Mouse (Mus musculus) ES-E14 (cell line): ENCODE measurements around the gene Evx2. TPM values are rescaled to one million over a fixed set of nuclear protein-coding genes. Genes with fewer than 3 reads are reported as not detected.

Source experiments
- DNase-seq: peaks from one replicate; pipeline ENCODE4 v3.0.0-alpha.2; 2013; ENCODE audit warnings: low read depth, low spot score
- H3K27ac ChIP-seq: 2 replicates; pipeline ENCODE4 v1.5.1; 2012; ENCODE audit warnings: low read depth, mild to moderate bottlenecking, low read length, moderate library complexity, mixed read lengths; ENCODE audit not compliant: poor library complexity, insufficient read depth, severe bottlenecking
- H3K36me3 ChIP-seq: 2 replicates; pipeline ENCODE4 v1.6.1; 2012; ENCODE audit warnings: mild to moderate bottlenecking, low read length, moderate library complexity, mixed read lengths; ENCODE audit not compliant: control insufficient read depth, poor library complexity, insufficient read depth, severe bottlenecking
- H3K4me1 ChIP-seq, 2 experiments: fragments of 150-350 bp in 1 of 2; sonication (generic) in 1 of 2; 2 replicates each; pipeline ENCODE4 v1.6.1; 2012; ENCODE audit warnings: low read length in 2 of 2, mild to moderate bottlenecking in 1 of 2, mixed read lengths in 1 of 2; ENCODE audit not compliant: control insufficient read depth in 2 of 2, insufficient read depth in 2 of 2, poor library complexity in 1 of 2
- H3K4me3 ChIP-seq, 2 experiments: fragments of 150-350 bp in 1 of 2; sonication (generic) in 1 of 2; 2 replicates each; pipeline ENCODE4 v1.5.1; 2012; ENCODE audit warnings: low read length in 2 of 2, low read depth in 1 of 2, mild to moderate bottlenecking in 1 of 2, mixed read lengths in 1 of 2; ENCODE audit not compliant: insufficient read depth in 1 of 2, poor library complexity in 1 of 2, severe bottlenecking in 1 of 2
- H3K9ac ChIP-seq: 2 replicates; pipeline ENCODE4 v1.6.1; 2012; ENCODE audit warnings: low read depth, mild to moderate bottlenecking, low read length, mixed read lengths; ENCODE audit not compliant: poor library complexity, insufficient read depth, severe bottlenecking
- H3K9me3 ChIP-seq: fragments of 150-350 bp; sonication (generic); 2 replicates; pipeline ENCODE4 v1.6.1; 2012; ENCODE audit warnings: low read depth, mild to moderate bottlenecking, low read length; ENCODE audit not compliant: control insufficient read depth, insufficient read depth
- CHD2 ChIP-seq: IDR thresholded peaks from 2 replicates; pipeline ENCODE4 v1.6.1; 2014; ENCODE audit warnings: mild to moderate bottlenecking, low read depth, low read length, inconsistent platforms
- HCFC1 ChIP-seq: IDR thresholded peaks from 2 replicates; pipeline ENCODE4 v1.6.1; 2012; ENCODE audit warnings: low read length, inconsistent platforms, borderline replicate concordance; ENCODE audit not compliant: insufficient read depth
- MAFK ChIP-seq: IDR thresholded peaks from 2 replicates; pipeline ENCODE4 v1.6.1; 2014; ENCODE audit warnings: mild to moderate bottlenecking, low read depth, low read length, inconsistent platforms; ENCODE audit not compliant: insufficient read depth
- ZC3H11A ChIP-seq: IDR thresholded peaks from 2 replicates; pipeline ENCODE4 v1.6.1; 2012; ENCODE audit warnings: low read depth, mild to moderate bottlenecking, inconsistent platforms, low read length, borderline replicate concordance
- ZNF384 ChIP-seq: IDR thresholded peaks from 2 replicates; pipeline ENCODE4 v1.6.1; 2012; ENCODE audit warnings: low read depth, low read length, inconsistent platforms
- in situ Hi-C, 2 experiments: fragments of 600-800 bp; cut with MboI; formaldehyde crosslinking; loops; one replicate each; pipeline ENCODE4 v1.15.1; 2025; ENCODE audit warnings: low sequenced_read_pairs in 2 of 2, inconsistent platforms in 1 of 2; ENCODE audit not compliant: unreplicated experiment in 2 of 2
- total RNA-seq: library from RNA; depleted of rRNA; stranded (reverse); fragments of 300-350 nt; gene quantifications from 2 replicates; pipeline ENCODE4 v1.2.3, GENCODE M21; 2012

Gene Evx2
- total RNA-seq, 1 experiment, result not detected

- H3K4me1 ChIP-seq, result peaks cover 0 to 8% of the 10 kb centered on the region in 2 experiments; a peak in 1 of 4 replicates
- no peak for TF ChIP-seq ZNF384
- TF ChIP-seq MAFK, result no peak
- no peak for TF ChIP-seq CHD2
- TF ChIP-seq HCFC1, result no peak
- no peak for TF ChIP-seq ZC3H11A
- no peak overlapping the region for H3K4me3 ChIP-seq
- no peaks in the 10 kb centered on the region for H3K9me3 ChIP-seq
- no peak overlapping the region for H3K9ac ChIP-seq
- no peak overlapping the region for H3K27ac ChIP-seq
- no peak for DNase-seq
- no peaks in the 10 kb centered on the region for H3K36me3 ChIP-seq
- in situ Hi-C loops, result loop anchor here (10.0 to 25.0 kb wide), 2 partner anchors 61 to 904 kb away; no protein-coding TSS in a partner anchor
Observed at GRCm38 (mm10) chr2:74683471-74683951, 24.2 kb upstream of the Evx2 start.

GRCm38 (mm10) chr2:74682796-74683195 lies 23.4 kb upstream of the Evx2 start:
- no peak overlapping the region for H3K27ac ChIP-seq
- no peaks in the 10 kb centered on the region for H3K36me3 ChIP-seq
- H3K9me3 ChIP-seq, result no peaks in the 10 kb centered on the region
- peak overlapping the region in 1 of 2 experiments; percentile 40; a peak in 2 of 4 replicates for H3K4me3 ChIP-seq
- peaks cover 0 to 8% of the 10 kb centered on the region in 2 experiments; a peak in 1 of 4 replicates for H3K4me1 ChIP-seq
- no peak for DNase-seq
- no peak overlapping the region for H3K9ac ChIP-seq
- TF ChIP-seq ZC3H11A, result no peak
- TF ChIP-seq CHD2, result no peak
- TF ChIP-seq HCFC1, result no peak
- no peak for TF ChIP-seq MAFK
- no peak for TF ChIP-seq ZNF384
- in situ Hi-C loops, result loop anchor here (10.0 to 25.0 kb wide), 2 partner anchors 62 to 905 kb away; no protein-coding TSS in a partner anchor

- no peak overlapping the region for H3K27ac ChIP-seq
- H3K9me3 ChIP-seq, result no peaks in the 10 kb centered on the region
- H3K4me3 ChIP-seq, result peak overlapping the region in 1 of 2 experiments; percentile 40; a peak in 3 of 4 replicates
- in situ Hi-C loops, result loop anchor here (10.0 to 25.0 kb wide), 2 partner anchors 63 to 905 kb away; no protein-coding TSS in a partner anchor
- no peak overlapping the region for H3K9ac ChIP-seq
- TF ChIP-seq ZC3H11A (no peak), HCFC1 (peak; percentile 79)
- peaks cover 0 to 8% of the 10 kb centered on the region in 2 experiments; a peak in 1 of 4 replicates for H3K4me1 ChIP-seq
- no peak for DNase-seq
- no peaks in the 10 kb centered on the region for H3K36me3 ChIP-seq
Observed at GRCm38 (mm10) chr2:74681594-74682531, 22.5 kb upstream of the Evx2 start.

- DNase-seq, result no peak
- Histone ChIP-seq H3K4me1 (peaks cover 0 to 8% of the 10 kb centered on the region in 2 experiments; a peak in 1 of 4 replicates), H3K9me3 (no peaks in the 10 kb centered on the region), H3K9ac (no peak overlapping the region), H3K36me3 (no peaks in the 10 kb centered on the region), H3K27ac (no peak overlapping the region), H3K4me3 (no peak overlapping the region)
- in situ Hi-C loops, result loop anchor here (10.0 to 25.0 kb wide), 2 partner anchors 64 to 907 kb away; no protein-coding TSS in a partner anchor
- TF ChIP-seq HCFC1 (no peak), ZC3H11A (no peak), CHD2 (no peak), ZNF384 (no peak), MAFK (no peak)
Observed at GRCm38 (mm10) chr2:74680561-74681398, 21.4 kb upstream of the Evx2 start.
